Mouse (Mus musculus) heart, adult 8-10 months (tissue): ENCODE data around the gene Piezo1. TPM values are rescaled to one million over a fixed set of nuclear protein-coding genes. Genes with fewer than 3 reads are reported as not detected.
A peak's percentile ranks its signal among the peaks of the same experiment; 100 is the strongest.

ENCODE experiments used
- DNase-seq: peaks from one replicate; pipeline ENCODE4 v3.0.0; 2022; ENCODE audit warnings: low spot score
- total RNA-seq, 4 experiments: library from RNA; stranded (reverse); gene quantifications; 2 replicates each; pipeline ENCODE4 v1.2.4; 2022

Piezo1 gene
- total RNA-seq, 4 experiments from 2014 or later, result 13.2 to 17.4 (median 13.7) TPM

DNA sequence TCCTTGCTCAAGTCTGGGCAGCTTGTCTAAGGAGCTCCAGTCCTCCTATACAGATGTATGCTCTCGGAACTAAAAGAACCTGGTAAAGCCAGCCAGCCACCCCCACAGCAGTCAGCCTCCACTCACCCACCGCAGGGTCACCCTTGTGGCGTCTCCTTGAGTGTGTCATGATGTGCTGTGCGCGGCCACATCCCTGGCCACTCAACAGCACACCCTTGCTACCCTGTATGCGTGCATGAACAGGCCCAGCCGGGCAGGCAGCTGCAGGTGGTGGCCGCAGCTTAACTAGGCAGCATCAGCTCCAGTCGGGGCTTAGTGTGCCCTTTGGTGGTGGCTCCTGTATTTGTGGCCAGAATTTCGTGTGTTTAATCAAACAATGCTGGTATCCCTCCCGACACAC, 94.0 kb downstream of the Piezo1 start:
- no peak for DNase-seq

DNA sequence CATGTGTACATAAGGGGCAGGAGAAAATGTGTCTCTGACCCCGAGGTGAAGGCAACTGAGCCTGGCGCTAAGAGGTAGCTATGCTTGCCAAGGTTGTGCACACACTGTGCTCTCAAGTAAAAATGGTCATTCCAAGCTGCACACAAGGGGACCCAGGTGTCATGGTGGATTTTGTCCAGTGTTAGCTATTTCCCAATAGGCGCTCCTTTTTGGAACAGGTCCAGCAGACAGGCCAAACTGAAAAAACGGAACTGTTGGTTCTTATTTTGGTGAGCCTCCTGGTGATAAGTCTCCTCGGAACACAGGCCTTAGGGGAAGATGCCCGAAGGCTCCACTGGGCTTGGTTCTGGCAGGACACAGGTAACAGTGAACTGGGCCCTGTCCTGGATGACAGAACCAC, 96.7 kb downstream of the Piezo1 start:
- no peak for DNase-seq

DNA sequence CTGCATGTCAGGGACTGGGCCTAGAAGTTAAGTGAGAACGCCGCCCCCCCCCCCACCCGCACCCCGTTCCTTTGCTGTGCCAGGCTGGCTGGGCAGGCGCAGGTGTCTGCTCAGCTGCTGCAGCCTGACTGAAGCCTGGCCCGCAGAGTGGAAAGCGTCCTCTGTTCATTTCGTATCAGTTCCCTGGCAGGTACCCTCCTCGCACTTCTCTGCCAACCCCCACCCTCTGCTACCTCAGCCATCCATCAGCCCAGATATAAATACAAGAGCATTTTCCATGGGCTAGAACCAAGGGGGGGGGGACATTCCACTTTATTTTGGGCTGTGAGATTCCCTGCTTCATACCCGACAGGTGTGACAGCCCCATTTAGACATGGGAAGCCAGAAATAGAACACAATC, 99.0 kb downstream of the Piezo1 start:
- no peak for DNase-seq

DNA sequence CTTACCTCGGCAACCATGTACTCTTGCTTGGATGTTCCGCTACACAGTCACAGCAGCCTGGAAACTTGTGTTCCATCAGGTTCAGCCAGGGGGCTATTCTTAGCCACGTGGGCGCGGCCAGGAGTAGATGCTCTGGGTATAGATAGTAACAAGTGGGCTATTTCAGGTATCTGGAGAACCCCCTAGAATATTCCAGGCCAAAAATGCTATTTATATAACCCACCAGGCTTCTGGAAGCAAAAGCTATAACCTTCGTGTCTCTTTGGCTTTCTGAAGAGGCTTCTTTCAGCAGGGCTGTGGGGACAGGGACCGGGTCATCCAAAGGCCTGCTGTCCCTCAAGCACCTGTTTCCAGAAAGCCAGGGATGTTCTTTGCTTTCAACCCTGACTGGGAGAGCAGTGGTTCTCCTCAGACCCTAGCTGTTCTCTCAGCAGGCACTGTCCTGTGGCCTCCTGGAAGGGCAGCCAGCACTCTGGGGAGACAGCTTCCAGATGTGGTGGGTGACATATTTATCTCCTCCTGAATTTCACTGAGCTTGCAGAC, 99.9 kb downstream of the Piezo1 start:
- peak; percentile 70 for DNase-seq

DNA sequence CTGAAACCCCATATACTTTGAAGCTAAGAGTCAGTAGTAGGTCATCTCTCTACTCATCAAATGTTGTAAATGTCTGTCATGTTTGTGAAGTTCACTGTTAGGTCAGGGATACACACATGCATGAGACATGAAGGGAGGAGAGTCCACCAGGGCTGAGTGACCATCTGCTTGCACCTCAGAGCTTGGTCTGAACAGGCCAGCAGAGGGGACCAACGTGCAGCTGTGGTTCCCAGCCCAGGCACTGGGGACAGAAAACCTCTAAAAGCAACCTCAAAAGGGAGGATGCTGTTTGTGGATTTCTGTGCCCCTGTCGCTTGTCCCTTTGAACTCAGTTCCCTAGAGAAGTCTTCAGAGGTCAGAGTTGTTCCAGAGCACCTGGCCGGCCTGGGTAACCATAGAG, 105.9 kb downstream of the Piezo1 start:
- no peak for DNase-seq

DNA sequence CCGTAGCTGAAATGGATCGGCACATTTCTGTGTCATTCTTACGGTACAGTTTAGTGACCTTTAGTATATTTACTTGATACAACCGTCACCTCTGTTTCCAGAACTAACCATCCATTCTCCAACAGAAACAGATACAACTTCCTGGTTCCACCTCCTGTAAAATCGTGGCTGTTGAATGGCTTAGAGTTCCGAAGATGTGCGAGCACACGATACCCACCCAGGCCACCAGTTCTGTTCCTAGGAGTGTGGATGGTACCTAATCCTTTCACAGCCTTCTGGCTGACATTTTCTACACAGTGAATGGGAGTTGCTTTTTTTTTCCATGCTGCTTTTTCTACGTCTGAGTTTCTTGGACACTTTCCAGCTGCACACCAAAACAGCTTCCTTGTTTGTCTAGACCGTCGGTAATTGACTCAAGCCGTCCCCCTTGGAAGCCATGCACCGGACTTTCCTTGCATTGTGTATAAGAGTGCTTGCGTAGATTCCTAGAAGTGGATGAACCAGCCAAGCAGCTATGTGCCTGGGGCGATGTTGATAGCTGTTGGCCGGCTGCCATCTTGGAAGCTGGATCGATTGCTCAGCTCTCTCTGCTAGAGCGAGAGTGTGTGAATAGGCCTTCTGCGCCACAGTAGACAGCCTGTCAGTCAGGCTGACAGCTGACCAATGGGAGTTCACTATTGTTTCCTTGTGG, 106.9 kb downstream of the Piezo1 start:
- DNase-seq, result peak; percentile 87

DNA sequence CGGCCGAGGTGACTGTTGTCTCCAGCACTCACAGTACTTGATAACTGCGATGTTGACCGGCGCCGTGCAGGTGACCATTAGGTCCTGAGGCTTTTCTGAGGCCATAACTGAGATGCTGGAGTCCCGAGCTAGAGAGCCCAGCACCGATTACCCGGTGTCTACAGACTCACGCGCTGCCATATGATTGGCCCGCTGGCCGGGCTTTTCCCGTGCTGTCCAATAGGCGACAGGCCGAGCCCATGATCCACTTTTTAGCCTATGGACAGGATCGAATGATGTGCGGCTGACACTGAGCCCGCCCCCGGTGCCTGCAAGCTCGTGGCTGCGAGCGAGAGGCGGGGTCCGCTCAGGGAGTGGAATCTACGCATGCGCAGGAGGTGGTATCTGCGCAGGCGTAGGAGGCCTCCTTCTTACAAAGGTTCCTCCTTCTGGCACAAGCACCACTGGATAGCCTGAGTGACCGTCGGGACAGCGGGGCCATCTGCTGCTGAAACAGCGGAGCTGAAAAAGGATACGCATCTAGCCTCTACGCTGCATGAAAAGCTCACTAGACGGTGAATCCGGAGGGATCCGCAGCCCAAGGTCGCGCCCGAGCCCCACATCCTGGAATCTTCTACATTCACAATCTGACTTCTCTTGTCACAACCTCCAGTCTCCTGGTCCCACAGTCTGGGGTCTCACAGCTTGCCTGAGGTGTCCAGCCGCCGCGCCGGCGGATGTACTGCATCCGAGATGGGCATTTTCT, 107.7 kb downstream of the Piezo1 start, which contains the start of gene Mvd:
Gene Mvd (minus strand): TSS at position 161 of the 745 bp plus-strand sequence.
- peak; percentile 99 for DNase-seq

DNA sequence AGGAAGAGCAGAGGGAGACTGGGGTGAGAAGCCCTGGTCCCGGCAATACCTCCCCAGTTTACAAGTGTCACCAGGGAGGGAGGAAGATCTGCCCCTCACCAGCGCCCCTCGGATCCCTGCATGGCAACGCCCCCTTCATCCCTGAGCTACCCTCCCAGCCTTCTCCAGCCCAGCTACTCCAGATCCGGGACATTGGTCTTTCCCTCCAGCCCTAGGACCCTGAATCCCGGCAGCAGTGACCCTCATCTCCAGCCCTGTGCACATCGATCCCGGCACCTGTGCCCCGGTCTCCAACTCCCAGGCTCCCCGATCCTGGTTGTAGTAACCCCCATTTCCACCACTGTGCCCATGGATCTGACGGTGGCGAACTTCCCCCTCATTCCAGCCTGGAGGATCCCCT, 108.3 kb downstream of the Piezo1 start:
- DNase-seq, result no peak

DNA sequence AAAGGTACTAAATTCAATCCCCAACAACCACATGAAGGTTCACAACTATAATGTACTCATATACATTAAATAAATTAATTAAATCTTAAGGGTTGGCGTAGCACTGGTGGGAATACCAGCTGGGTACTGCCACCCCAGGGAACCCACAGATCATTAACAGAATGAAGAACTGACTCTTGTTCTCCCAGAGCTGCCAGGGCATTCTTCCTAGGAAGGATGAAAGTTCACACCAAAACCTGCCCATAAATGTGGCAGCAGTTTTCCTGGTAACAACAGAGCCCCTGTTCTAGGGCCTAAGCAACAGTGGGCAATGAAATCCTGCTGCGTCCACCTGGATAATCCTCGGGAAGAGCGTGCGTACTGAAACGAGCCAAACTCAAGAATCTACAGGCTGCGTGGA, 108.8 kb downstream of the Piezo1 start:
- no peak for DNase-seq

DNA sequence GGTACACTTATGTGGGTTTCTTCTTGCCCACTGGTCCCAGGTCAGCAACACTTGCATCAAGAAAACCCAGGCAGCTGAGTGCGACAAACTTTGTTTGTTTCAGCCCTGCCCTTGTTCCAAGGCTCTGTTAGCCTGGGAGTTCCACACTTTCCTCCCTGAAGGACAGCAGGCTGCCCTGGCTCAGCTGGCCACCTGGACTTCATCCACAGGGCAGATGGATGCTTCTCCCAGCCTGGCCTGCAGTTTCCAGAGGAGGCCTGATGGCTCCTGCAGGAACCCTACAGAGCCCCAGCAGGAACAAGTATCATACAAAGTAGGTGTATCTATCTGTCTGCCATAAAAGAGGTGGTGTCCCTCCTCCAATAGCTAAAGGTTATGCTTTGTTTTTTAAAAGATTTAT, 109.8 kb downstream of the Piezo1 start:
- no peak for DNase-seq

DNA sequence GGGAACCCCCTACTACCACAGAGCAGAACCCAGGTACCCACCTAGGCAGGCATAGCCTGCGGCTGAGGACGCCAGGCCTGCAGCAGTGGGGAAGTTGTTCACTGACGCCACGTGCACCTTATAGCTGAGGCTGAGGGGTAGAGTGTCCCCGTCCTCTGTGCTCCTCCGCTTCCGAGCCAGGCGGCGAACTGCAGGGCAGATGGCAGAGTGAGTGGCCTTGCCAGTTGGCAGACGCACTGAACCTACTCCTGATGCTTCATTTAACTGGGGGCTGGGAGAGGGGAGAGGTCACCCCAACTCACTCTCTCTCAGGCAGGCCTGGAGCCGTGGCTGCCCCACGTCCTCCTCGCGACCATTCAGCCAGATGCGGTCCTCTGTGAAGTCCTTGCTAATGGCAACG, 111.8 kb downstream of the Piezo1 start:
- DNase-seq, result no peak

DNA sequence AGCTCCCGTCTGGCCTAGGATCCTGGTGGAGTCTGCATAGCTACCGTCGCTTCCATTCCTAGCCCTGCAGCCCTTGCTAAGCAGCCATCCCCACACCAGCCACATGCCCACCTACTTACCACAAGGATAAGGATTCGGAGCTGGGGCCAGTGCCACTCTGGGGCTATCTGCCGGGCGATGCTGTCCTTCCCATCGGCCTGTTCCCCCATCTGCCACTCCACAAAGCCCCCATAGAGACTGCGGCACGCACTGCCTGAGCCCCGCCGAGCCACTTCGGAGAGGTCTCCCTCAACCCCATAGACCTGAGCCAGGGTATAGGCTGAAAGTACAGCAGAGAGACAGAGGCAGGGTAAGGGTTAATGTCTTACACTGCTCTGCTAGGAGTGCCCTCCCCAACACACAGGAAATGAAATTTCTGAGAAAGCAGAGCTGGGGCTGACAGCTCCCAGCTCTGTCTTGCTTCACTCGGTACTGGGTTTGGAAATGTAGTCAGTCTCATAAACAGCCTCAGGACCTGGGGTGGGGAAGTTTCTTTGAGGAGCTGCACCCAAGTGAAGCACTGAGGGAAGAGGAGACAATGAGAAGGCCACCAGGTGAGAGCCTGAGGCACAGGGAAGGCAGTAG, 113.3 kb downstream of the Piezo1 start:
- DNase-seq, result no peak

DNA sequence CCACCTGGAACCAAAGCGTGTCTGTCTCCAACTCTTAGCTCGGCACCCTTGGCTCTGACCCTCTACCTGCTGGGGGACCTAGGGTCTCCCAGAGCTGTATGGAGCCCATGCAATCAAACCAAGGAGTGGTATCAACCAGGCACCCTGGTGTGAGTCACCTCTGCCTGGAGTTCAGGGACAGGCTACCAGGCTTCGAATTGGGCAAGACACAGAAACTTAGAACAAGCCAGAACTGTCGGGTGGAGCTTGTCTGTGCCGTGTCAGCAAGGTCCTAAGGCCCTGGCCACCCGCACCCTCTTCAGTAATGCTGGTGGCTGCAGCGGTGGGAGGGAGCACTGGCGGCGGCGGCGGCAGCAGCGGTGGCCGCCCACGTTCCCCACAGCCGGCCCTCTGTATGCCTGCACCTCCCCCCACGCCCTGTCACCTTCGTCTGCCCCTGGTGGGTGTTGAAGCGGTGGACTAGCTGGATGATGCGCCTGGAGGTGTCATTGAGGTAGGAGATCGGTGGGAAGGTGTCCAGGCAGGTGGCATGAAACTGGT, 114.5 kb downstream of the Piezo1 start:
- no peak for DNase-seq

DNA sequence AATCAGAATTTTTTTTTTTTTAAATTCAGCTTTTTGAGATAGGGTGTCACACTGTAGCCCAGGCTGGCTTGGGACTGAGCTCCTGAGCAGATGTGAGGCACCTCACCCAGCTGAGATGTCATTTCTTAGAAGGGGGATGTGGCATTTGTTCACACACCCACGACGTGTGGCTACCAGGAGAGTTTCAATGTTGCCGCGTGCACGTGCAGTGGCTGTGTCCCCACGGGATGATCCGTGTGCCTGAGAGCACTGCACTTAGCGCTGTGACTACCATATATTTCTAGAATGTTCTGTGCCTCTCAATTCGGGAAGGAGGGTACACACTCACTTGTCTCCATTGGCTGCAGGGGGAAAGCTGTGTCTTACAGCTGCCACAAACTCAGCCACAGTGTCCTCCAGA, 115.0 kb downstream of the Piezo1 start:
- DNase-seq, result no peak

DNA sequence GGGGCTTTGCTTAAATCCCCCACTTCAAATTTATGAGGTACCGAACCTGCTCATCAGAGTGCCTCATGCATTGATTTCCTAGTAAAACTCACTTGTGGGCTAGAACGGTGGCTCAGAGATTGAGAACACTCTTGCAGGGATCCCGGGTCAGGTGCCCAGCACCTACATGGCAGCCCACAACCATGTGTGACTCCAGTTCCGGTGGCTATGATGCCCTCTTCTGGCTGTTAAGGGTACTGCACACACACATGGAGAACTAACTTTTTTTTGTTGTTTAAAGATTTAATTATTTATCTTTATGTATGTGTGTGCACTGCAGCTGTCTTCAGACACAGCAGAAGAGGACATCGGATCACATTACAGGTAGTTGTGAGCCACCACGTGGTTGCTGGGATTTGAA, 115.8 kb downstream of the Piezo1 start:
- no peak for DNase-seq

DNA sequence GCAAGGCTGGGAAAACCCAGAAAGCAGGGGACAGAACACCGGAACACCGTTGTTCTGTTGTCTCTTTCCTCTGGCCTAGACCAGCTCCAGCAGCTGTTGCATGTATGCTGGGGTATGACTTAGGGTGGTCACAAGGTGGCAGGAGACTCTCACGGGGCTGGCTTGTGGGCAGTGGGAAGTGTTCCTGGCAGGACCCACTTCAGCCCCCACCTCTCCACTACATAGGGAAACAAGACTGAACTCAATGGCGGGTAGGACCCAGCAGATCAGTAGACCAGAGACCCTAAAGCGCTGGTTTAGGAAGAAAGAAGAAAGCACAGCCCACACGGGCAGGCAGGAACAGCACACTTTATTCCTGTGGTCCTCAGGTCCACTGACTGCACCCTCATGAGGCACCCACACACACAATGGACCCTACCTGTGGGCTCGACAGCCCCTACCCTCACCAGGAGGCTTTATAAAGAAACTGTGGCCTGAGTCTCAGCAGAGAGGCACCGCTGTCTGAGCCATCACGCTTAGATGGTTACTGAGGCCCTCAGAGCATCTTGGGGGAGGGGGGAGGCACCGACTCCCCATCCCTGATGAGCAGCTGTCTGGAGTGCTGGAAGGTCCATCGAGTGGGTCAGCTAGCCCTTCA, 117.7 kb downstream of the Piezo1 start:
- DNase-seq, result no peak

DNA sequence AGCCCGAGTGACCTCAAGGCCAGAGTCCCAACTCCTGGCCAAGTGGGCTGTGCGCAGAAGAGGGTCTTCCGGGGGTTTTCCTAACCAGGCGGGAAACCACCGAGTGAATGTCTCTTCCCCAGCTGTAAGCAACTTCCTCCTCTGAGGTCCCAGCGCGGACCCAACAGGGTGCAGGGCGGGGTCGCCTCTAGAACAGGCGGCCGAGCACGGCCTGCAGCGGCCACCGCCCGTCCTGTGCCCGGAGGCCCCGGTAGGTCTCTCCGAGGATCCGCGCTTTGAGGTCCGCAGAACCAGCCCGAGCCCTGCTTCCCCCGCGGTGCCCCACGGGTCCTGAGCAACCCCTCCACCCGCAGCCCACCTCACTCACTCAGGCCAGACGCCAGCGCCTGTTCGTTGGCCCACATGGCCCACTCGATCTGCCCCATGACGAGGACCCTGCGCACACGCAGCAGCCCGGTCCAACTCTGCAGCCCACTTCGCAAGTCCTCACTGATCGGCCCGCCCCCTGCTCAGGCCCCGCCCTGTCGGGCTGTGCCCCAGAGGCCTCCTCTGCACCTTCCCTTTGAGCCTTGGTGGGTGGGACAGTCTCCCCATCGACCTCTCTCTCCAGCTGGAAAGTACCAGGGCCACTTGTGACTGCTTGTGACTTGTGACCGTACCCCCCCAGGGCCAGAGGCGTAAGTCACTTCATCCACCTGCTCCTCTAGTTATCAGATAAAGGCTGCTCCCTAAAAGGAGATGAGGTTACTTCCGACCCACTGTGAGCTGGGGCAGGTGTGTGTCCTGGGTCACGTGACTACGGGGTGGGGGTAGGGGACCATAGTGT, 118.5 kb downstream of the Piezo1 start, which contains the start of gene Cyba:
Gene Cyba (minus strand): TSS at position 488 of the 826 bp plus-strand sequence.
- peak; percentile 71 for DNase-seq
